Mouse (Mus musculus) monocyte, adult 5-6 weeks (primary cell): ENCODE results near the gene Traf7. TPM values are rescaled to one million over a fixed set of nuclear protein-coding genes. Genes with fewer than 3 reads are reported as not detected.
A peak's percentile ranks its signal among the peaks of the same experiment; 100 is the strongest.

Experiments used
- ATAC-seq: fragments of 153-309, 156-312 bp; replicated peaks from 2 replicates; pipeline ENCODE4 v1.8.0; 2017; ENCODE audit warnings: mild to moderate bottlenecking; ENCODE audit not compliant: low TSS enrichment, insufficient number of reproducible peaks, severe bottlenecking, poor library complexity, low FRiP score
- total RNA-seq: library from RNA; stranded (forward); fragments of 200-1000, 200-491, 200-594 nt; gene quantifications from 3 replicates; pipeline ENCODE4 v1.2.3, GENCODE M21; 2017

Traf7 gene
- total RNA-seq, 1 experiment from 2014 or later, result 132 TPM

DNA sequence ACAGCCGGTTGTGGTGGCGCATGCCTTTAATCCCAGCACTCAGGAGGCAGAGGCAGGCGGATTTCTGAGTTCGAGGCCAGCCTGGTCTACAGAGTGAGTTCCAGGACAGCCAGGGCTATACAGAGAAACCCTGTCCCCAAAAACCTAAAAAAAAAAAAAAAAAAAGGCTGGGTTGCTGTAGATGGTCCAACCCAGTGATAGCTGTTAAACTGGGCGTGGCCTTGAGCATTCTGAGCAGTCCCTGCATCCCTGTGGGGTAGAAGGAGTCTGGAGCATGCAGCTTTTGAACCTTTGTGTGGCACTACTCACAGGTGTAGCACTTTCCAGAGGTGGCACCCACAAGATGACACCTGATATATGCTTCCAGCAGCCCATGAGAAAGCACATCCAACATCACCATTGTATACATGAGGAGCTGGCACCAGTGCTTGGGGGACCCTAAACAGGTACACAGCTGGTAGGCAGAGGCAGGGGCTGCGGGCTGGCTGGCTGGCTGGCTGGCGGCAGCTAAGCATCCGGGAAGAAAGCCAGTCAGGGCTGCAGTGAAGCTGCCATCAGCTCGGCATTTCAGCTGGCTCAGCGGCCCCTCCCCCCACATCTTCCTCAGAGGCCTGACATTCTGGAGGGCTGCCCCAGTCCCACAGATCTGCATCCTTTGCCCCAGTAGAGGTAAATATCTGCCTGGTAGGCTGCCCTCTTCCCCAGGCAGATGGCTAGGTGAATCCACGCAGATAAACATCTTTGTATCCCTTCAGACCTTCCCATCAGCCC is 42.5 kb downstream of the Traf7 start:
- no peak for ATAC-seq

- no peak for ATAC-seq
These were observed 44.2 kb downstream of the Traf7 start for GRCm38 (mm10) chr17:24483495-24483894.

DNA sequence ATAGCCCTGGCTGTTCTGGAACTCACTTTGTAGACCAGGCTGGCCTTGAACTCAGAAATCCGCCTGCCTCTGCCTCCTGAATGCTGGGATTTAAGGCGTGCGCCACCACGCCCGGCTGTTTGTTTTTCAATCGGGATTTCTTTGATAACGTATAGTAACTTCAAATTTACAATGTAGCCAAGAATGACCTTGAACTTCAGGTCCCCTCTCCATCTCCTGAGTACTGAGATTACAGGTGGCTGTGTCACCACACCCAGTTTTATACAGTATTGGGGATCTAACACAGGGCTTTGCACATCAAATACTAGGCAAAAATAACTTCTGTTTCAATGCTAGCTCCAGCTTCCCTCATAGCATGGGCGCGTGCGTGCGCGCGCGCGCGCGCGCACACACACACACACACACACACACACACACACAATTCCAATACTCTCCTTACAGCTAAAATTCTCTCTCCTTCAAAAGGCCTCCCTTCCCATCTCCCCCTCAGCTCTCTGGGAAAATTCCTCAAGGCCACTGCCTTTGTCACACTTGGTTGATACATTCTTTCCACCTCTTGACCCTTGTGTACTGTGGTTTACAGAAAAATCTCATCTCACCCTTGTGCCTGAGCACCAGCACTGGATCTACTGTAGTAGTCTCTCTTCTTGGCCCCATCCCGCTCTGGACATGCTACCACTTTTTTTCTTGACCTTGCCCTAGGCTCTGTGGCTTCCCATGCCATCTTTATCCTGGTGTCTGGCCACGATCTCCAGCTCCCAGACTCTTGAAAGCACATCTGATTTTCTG is 46.5 kb downstream of the Traf7 start:
- no peak for ATAC-seq

DNA sequence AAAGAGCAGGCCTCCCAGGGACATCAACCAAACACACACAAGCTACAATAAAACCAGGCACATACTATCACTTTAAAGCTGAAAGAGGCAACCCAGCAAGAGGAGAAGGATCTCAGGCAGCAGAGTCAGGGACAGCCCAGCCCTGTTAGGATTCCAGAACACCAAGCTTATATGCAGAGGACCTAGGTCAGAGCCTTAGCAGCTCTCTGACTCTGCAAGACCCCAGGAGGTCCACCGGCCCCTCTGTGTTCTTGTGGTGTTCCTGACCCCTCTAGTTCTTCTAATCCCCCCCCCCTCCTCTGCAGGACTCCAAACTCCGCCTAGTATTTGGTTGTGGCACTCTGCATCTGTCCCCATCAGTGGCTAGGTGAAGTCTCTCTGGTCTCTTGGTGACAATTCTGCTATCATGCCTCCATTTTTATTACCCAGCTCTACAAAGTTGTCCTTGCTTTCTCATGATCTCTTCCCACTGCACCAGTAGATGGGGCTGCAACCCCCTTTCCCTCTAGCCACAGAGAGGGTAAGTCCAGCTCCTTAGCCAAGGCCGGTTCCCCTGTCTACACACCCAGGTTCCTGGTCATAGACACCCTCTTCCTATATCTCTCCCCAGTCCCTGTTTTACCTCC is 47.4 kb downstream of the Traf7 start:
- ATAC-seq, result no peak

DNA sequence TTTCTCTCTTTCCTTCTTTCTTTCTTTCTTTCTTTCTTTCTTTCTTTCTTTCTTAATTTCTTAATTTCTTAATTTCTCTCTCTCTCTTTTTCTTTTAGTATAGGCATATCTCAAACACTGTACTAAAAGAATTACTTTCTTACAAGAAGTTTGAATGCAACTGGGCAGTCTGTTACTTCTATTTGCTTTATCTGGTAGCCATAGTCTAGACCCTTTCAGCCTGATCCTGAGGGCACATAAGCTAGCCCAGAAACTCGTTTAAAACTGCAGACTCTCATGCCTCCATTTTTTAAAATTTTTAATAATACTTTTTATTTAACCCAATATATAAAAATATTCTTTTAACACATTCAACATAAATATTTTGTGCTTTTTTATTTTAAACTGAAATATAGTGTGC is 48.3 kb downstream of the Traf7 start:
- no peak for ATAC-seq

- ATAC-seq, result peak; percentile 93
These were observed 48.9 kb downstream of the Traf7 start, which contains the start of gene Mlst8 for GRCm38 (mm10) chr17:24478663-24479380. Gene Mlst8, minus strand, starts transcription at chr17:24479078.

GRCm38 (mm10) chr17:24477985-24478600 is 49.6 kb downstream of the Traf7 start:
- ATAC-seq, result no peak

DNA sequence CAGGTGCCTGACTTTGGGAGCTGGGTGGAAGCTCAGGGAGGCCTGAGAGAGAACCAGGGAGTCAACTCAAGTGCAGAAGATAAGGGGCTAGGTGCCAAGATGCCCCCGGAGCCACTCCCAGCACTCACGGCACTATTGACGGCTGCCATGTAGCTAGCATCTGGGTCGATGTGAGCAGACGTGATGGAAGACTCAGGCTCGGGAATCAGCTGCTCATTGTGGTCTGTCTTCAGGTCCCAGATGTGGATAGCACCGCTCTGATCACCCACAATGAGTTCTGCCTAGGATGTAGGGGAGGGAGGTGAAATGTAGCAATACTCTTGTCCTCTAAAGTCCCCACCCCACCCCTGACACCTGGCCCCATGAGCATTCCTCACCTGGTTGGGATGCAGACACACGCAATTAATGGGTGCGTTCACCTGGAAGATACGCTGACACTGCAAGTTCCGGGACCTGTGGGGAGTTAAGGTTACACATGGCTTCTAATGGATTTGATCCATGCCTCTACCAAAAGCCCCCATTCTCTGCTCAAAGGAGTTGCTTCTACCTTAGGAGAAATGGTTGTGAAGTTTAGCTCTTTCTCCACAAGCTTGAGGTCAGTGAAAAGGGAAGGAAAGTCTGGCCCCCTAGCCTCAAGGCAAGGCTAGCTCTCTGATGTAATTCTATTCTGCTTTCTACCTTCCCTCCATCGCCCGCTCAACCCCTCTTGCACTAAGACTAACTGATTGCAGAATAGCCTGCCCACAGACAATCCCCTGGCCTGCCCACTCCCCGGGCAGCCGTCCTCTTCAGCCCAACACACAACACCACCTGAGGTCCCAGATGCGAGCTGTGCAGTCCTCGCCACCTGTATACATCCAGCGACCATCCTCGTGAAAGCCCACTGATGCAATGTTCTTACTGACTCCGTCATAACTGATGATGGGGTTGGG is 50.4 kb downstream of the Traf7 start:
- no peak for ATAC-seq

DNA sequence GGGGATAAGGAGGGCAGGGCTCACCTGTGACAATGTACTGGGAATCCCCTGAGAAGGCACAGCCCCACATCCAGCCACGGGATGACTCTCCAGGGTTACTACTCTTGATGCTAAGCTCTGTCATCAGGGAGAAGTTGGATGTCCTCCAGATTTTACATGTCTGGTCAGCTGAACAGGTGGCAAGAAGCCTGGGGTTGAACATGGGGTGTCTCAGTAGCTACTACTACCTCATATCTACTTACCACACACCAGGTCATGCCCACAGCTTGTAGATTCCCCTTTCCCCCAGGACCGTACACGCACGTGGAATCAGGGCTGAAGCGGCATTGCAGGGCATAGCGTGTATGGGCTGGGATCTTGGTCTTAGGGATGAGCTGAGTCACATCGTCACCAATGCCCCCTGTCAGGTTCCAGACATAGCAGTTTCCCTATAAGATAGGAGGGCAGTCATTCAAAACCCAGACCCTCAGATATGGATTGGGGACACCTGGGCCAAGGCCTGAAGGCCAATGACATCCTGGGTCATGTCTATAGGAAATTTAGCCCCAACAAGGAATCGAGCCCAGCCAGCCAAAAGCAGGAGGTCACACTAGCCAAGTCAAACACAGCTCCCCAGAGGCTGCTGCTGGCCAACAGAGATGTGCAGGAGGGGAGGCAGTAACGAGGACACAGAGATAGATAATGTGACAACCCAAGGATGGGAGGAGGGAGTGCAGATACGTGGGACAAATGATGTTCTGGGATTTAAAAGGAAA is 51.5 kb downstream of the Traf7 start:
- no peak for ATAC-seq

DNA sequence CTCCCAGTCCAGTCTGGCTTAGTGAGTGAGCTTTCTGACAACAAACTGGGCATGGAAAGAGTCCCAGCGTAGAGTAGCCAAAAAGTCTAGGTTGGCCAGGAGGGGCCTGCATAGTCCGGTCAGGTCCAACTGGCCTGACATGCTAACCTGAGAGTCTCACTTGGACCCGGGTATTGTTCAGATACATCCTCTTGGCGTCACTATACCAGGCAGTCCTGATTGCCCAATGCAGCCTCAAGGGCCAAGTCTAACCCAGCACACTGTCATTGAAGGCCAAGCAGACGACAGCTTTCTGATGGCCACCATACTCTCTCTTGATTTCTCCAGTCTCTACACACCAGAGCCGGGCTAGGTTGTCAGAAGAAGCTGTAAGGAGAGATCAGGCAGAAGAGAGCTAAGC is 52.2 kb downstream of the Traf7 start:
- no peak for ATAC-seq

DNA sequence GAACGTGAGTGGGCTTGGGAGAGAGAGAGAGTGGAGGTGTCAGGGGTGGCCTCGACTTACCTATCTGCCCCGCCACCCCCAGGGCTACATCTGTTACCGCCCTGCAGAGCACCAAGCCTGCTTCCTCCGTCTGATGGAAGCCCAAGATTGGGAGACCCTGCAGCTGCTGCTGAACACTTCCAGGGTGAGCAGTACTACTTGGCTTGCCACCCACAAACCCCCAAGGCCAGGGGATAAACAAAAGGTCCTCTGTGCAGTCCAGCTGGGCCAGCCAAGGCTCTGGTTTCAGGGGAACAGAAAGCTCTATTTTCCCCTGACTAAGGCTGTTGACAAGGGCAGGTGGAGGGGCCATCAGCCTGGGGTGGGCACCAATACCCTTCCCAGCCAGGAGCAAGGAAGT is 53.2 kb downstream of the Traf7 start:
- ATAC-seq, result no peak

- ATAC-seq, result no peak
These were observed 54.0 kb downstream of the Traf7 start, which contains the start of gene Bricd5 for GRCm38 (mm10) chr17:24473612-24474275. Gene Bricd5, plus strand, starts transcription at chr17:24473884.

GRCm38 (mm10) chr17:24472512-24472911 is 55.2 kb downstream of the Traf7 start:
- ATAC-seq, result no peak

GRCm38 (mm10) chr17:24470701-24471527 is 56.8 kb downstream of the Traf7 start:
- ATAC-seq, result no peak

GRCm38 (mm10) chr17:24469910-24470602 is 57.7 kb downstream of the Traf7 start, which contains the start of the genes E4f1 and Pgp:
Gene E4f1, minus strand, starts transcription at chr17:24470313.
Gene Pgp, plus strand, starts transcription at chr17:24470392.
- peak; percentile 90 for ATAC-seq
